Mouse (Mus musculus) liver, adult 2 months (tissue): ENCODE measurements around the gene Robo1.
"Not testable (repeated sequence)": the region's sequence is repeated elsewhere in the genome, so short reads cannot be mapped to it uniquely, and the experiment has no call there.

Experiments
- CTCF ChIP-seq: fragments of 200-500 bp; IDR thresholded peaks from 2 replicates; pipeline ENCODE4 v1.5.1; 2011; ENCODE audit warnings: low read depth, low read length, control low read depth
- POLR2A ChIP-seq: fragments of 200-500 bp; IDR thresholded peaks from 2 replicates; pipeline ENCODE4 v1.6.1; 2011; ENCODE audit warnings: low read length, control low read depth; ENCODE audit not compliant: insufficient read depth; ENCODE audit errors: extremely low read depth

- TF ChIP-seq POLR2A, CTCF: not testable (repeated sequence)
Observed at GRCm38 (mm10) chr16:72562149-72562548, 254.0 kb downstream of the Robo1 start.
